Mouse (Mus musculus): ENCODE measurements around the gene Grk2. TPM values are rescaled to one million over a fixed set of nuclear protein-coding genes. Genes with fewer than 3 reads are reported as not detected.

Grk2 gene
- polyA plus RNA-seq, 1 experiment from 2014 or later = 13.9 TPM

DNA sequence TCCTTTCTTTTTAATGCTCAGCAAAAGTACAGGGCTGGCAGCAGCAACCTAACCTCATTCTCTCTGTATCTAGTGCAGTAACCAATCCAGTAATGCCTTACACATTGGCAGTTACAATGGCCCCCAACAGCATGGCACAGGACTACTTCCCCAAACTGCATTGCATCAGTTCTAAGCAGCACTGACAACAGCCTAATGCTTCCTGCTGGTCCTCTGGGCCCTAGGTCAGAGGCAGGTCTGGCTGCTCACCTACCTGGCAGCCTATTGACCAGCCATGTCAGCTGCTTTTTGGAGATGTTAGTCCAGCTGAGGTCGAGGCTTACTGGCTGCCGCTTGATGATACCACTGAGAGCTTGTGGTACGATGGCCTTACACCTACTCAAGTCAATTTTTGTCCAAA, 16.1 kb upstream of the Grk2 start:
- Histone ChIP-seq H3K4me3 (ENCODE audit: low read depth, low read length) (no peak overlapping the region), H3K4me2 (replicated peaks; ENCODE audit: low read depth, low read length) (no peak overlapping the region), H3K4me1 (ENCODE audit: insufficient read depth, low read depth, low read length) (no peaks in the 10 kb centered on the region), H3K36me3 (ENCODE audit: insufficient read depth, low read length) (peaks cover 57% of the 10 kb centered on the region), H3K27ac (ENCODE audit: low read length) (no peak overlapping the region), H3K9ac (replicated peaks; ENCODE audit: low read depth) (no peak overlapping the region), H3K9me3 (ENCODE audit: low read length) (no peaks in the 10 kb centered on the region), H3K27me3 (replicated peaks; ENCODE audit: insufficient read depth, low read length) (no peaks in the 10 kb centered on the region)
- DNase-seq (ENCODE audit: low spot score) (no peak), ATAC-seq (no peak)
- 85% methylated on average over 3 of the region's 3 CpGs for WGBS
- no peak for TF ChIP-seq EP300 (IDR thresholded peaks at IDR 0.05)
- no peak for TF ChIP-seq CTCF (IDR thresholded peaks at IDR 0.05)

DNA sequence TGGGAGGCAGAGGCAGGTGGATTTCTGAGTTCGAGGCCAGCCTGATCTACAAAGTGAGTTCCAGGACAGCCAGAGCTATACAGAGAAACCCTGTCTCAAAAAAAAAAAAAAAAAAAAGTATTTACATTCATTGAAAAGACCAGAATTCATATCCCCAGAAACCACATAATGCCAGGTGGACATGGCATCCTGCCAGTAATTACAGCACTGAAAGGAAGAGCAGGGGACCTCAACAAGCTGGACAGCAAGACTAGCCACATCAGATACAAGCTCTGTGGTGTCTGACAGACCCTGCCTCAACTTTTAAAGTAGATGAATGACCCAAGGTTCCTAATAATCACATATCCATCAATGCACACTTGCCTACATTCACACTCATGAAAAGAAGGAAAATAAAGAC, 15.6 kb upstream of the Grk2 start:
- H3K36me3 ChIP-seq (ENCODE audit: insufficient read depth, low read length) = peaks cover 53% of the 10 kb centered on the region
- H3K27me3 ChIP-seq (replicated peaks; ENCODE audit: insufficient read depth, low read length) = no peaks in the 10 kb centered on the region
- TF ChIP-seq CTCF (IDR thresholded peaks at IDR 0.05) (no peak), EP300 (IDR thresholded peaks at IDR 0.05) (no peak)
- no peak overlapping the region for H3K4me2 ChIP-seq (replicated peaks; ENCODE audit: low read depth, low read length)
- DNase-seq (ENCODE audit: low spot score) (no peak), ATAC-seq (no peak)
- H3K9me3 ChIP-seq (ENCODE audit: low read length) = no peaks in the 10 kb centered on the region
- H3K27ac ChIP-seq (ENCODE audit: low read length) = no peak overlapping the region
- H3K9ac ChIP-seq (replicated peaks; ENCODE audit: low read depth) = no peak overlapping the region
- WGBS = 100% methylated on average over 1 of the region's 1 CpGs
- H3K4me3 ChIP-seq (ENCODE audit: low read depth, low read length) = no peak overlapping the region
- H3K4me1 ChIP-seq (ENCODE audit: insufficient read depth, low read depth, low read length) = no peaks in the 10 kb centered on the region

DNA sequence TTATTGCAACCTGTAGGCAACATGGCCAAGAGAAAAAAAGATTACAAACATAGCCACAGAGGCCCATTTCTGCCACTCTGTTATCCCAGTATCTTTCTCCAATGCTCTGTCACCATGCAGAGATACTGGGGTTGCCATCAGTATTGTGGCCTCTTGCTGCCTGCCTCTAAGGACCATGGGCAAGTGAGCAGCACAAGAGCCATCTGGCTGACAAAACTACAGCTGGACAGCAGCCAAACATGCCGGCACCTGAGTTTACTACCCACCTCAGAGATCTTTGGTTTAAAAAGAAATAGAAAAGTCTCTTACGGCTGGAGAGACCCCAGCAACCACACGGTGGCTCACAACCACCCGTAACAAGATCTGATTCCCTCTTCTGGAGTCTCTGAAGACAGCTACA, 13.2 kb upstream of the Grk2 start:
- no peak for ATAC-seq
- TF ChIP-seq CTCF (IDR thresholded peaks at IDR 0.05) (no peak), EP300 (IDR thresholded peaks at IDR 0.05) (no peak)
- Histone ChIP-seq H3K9me3 (ENCODE audit: low read length) (no peaks in the 10 kb centered on the region), H3K27me3 (replicated peaks; ENCODE audit: insufficient read depth, low read length) (no peaks in the 10 kb centered on the region), H3K36me3 (ENCODE audit: insufficient read depth, low read length) (peaks cover 36% of the 10 kb centered on the region), H3K4me3 (ENCODE audit: low read depth, low read length) (no peak overlapping the region), H3K4me1 (ENCODE audit: insufficient read depth, low read depth, low read length) (no peaks in the 10 kb centered on the region), H3K9ac (replicated peaks; ENCODE audit: low read depth) (no peak overlapping the region), H3K4me2 (replicated peaks; ENCODE audit: low read depth, low read length) (no peak overlapping the region), H3K27ac (ENCODE audit: low read length) (no peak overlapping the region)
- WGBS = 66% methylated on average over 4 of the region's 4 CpGs
- DNase-seq (ENCODE audit: low spot score) = no peak

DNA sequence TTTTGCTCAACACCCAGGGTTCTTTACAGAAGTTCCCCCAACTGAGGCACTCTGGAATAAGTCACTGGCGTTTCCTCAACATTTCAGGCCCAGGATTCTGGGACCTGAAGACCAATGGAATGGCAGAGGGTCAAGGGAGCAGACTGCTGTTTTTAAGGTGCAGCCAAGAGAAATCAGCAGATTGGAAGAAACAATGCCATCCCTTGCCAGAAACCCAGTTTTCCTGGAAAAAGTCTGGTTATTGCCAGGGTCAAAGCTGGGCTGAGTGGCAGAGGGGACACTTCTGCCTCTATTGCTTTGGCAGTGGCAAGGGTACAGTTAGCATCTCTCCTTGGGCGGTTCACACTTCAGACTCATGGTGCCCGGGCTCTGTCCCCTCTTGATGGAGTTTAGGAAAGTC, 11.2 kb upstream of the Grk2 start:
- H3K9ac ChIP-seq (replicated peaks; ENCODE audit: low read depth) = no peak overlapping the region
- 84% methylated on average over 3 of the region's 3 CpGs for WGBS
- no peak overlapping the region for H3K4me2 ChIP-seq (replicated peaks; ENCODE audit: low read depth, low read length)
- H3K36me3 ChIP-seq (ENCODE audit: insufficient read depth, low read length) = peaks cover 31% of the 10 kb centered on the region
- H3K27ac ChIP-seq (ENCODE audit: low read length) = no peak overlapping the region
- no peak for ATAC-seq
- H3K27me3 ChIP-seq (replicated peaks; ENCODE audit: insufficient read depth, low read length) = no peaks in the 10 kb centered on the region
- no peak for DNase-seq (ENCODE audit: low spot score)
- no peaks in the 10 kb centered on the region for H3K9me3 ChIP-seq (ENCODE audit: low read length)
- no peak overlapping the region for H3K4me3 ChIP-seq (ENCODE audit: low read depth, low read length)
- no peak for TF ChIP-seq CTCF (IDR thresholded peaks at IDR 0.05)
- no peak for TF ChIP-seq EP300 (IDR thresholded peaks at IDR 0.05)
- H3K4me1 ChIP-seq (ENCODE audit: insufficient read depth, low read depth, low read length) = no peaks in the 10 kb centered on the region

DNA sequence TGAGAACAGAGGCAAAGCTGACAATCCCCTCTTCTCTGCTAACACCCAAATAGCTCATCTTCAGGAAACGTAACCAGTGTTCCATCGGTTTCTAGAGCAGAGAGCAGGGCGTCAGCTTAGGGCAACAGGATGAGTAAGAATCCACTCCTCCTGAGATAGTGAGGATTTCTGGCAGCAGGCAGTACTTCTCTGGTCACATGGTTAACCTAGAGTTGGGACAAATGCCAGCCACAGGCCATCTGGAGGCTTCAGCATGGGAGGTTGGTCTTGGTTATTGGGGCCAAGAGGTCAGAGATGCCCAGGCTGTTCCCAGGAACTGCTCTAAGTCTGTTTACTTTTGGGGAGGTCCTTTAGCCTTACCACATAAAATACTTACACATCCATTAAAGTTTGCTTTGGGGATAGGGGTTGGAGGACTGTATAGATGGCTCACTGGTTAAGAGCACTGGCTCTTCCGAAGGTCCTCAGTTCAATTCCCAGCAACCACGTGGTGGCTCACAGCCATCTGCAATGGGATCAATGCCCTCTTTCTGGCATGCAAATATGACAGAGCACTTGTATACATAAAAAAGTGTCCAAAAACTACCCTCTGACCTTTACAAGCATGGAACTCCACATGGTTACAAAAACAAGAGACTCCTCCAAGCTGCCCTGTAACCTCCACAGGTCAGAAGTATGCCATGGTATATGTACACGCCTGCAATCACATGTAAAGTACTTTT, 9.4 kb upstream of the Grk2 start:
- 60% methylated on average over 6 of the region's 6 CpGs for WGBS
- no peak overlapping the region for H3K9ac ChIP-seq (replicated peaks; ENCODE audit: low read depth)
- peaks cover 16% of the 10 kb centered on the region for H3K36me3 ChIP-seq (ENCODE audit: insufficient read depth, low read length)
- H3K27me3 ChIP-seq (replicated peaks; ENCODE audit: insufficient read depth, low read length) = no peaks in the 10 kb centered on the region
- DNase-seq (ENCODE audit: low spot score) (peak; percentile 35), ATAC-seq (peak; percentile 43)
- H3K4me1 ChIP-seq (ENCODE audit: insufficient read depth, low read depth, low read length) = no peaks in the 10 kb centered on the region
- no peak overlapping the region for H3K4me3 ChIP-seq (ENCODE audit: low read depth, low read length)
- TF ChIP-seq EP300 (IDR thresholded peaks at IDR 0.05) (no peak), CTCF (IDR thresholded peaks at IDR 0.05) (no peak)
- no peak overlapping the region for H3K27ac ChIP-seq (ENCODE audit: low read length)
- no peaks in the 10 kb centered on the region for H3K9me3 ChIP-seq (ENCODE audit: low read length)
- no peak overlapping the region for H3K4me2 ChIP-seq (replicated peaks; ENCODE audit: low read depth, low read length)

DNA sequence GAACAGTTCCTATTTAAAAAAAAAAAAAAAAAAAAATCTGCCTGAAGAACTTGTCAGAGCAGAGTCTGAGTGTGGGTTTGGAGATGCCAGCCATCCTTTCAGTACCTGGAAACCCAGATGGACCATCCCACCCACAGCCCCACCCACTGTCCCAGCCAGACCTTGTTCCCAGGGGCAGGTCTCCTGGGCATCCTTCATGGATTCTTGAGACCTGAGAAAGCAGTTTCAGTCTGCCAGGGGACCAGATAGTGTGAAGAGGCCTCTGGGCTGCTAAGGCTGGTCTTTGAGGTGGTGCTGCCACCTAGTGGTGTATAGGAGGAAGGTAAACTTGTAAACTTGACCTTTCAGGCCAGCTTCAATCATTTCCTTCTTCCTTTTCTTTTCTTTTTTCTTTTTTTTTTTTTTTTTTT, 3.8 kb upstream of the Grk2 start:
- no peak overlapping the region for H3K4me3 ChIP-seq (ENCODE audit: low read depth, low read length)

More for the DNA sequence above, 3.8 kb upstream of the Grk2 start:
- TF ChIP-seq CTCF (IDR thresholded peaks at IDR 0.05) = peak; percentile 87
- no peak for TF ChIP-seq EP300 (IDR thresholded peaks at IDR 0.05)
- H3K9me3 ChIP-seq (ENCODE audit: low read length) = no peaks in the 10 kb centered on the region
- H3K4me1 ChIP-seq (ENCODE audit: insufficient read depth, low read depth, low read length) = peaks cover 5% of the 10 kb centered on the region
- H3K36me3 ChIP-seq (ENCODE audit: insufficient read depth, low read length) = no peaks in the 10 kb centered on the region
- no peak overlapping the region for H3K9ac ChIP-seq (replicated peaks; ENCODE audit: low read depth)
- ATAC-seq (peak; percentile 32), DNase-seq (ENCODE audit: low spot score) (peak; percentile 93)
- no peaks in the 10 kb centered on the region for H3K27me3 ChIP-seq (replicated peaks; ENCODE audit: insufficient read depth, low read length)
- no peak overlapping the region for H3K27ac ChIP-seq (ENCODE audit: low read length)
- H3K4me2 ChIP-seq (replicated peaks; ENCODE audit: low read depth, low read length) = no peak overlapping the region
